Mouse (Mus musculus): ENCODE measurements around the gene Arhgap1.
A peak's percentile ranks its signal among the peaks of the same experiment; 100 is the strongest.

Arhgap1 gene

DNA sequence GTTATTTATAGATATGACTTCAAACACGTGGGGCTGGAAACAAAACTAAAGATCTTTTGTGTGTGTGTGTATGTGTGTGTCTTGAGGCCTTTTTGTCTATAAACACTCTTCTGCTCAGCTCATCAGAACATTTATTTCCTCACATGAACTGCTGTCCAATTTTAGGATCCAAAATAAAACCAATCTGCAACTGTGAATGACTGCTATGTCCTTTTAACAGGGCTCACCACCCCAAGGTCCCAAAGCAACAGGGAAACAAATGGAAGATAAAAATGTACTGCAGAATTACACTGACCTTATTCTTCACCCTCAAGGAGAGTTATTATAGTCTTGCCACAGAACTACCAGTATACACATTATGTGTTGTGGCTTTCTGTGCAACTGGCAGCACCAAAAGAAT, 49.6 kb downstream of the Arhgap1 start:
- DNase-seq (ENCODE audit: low spot score) = no peak

DNA sequence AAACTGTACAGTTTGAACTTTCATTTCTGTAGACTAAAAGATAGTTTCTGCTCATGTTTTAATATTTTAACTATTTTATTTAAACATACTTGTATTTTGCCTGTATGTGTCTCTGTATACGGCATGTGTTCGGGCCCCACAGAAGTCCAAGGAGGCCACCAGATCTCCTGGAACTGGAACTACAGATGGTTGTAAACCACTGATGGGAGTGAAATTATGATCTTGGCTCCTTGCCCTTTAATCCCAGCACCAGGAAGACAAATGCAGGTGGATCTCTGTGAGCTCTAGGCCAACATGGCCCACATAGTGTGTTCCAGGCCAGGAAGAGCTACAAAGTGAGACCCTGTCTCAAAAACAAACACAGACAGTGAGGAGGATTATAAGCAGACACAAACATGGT, 51.7 kb downstream of the Arhgap1 start:
- DNase-seq (ENCODE audit: low spot score) = no peak

DNA sequence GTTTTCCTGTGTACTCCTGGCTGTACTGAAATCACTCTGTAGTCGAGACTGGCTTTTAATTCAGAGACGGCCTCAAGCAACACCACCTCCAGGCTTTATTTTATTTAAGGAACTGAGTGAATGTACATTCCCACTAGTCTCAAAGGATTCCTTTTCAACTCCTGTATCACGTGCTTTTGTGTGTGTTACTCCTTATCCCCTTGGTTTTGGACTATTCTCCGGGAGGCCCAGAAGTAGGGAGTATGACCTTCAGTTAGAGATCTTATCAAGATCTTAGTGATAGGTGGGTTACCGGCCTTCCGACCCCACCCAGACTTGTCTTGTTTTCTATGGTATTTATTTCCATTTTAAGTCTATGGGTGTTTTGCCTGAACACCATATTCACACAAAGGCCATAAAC, 56.1 kb downstream of the Arhgap1 start:
- no peak for DNase-seq (ENCODE audit: low spot score)

DNA sequence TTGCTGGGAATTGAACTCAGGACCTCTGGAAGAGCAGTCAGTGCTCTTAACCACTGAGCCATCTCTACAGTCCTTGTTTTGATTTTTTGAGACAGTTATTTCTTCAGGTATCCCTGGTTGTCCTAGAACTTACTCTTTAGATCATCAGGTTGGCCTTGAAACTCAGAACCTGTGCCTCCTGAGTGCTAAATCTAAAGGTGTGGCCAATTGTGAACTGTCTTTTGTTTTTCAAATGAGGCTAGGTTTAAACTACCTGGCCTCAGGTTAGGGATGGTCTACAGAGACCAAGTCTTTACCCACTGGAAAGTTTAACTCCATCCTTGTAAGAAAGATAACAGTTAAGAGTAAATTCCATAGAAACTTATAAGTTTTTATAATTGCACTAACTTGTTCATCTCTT, 56.8 kb downstream of the Arhgap1 start:
- DNase-seq (ENCODE audit: low spot score) = no peak

DNA sequence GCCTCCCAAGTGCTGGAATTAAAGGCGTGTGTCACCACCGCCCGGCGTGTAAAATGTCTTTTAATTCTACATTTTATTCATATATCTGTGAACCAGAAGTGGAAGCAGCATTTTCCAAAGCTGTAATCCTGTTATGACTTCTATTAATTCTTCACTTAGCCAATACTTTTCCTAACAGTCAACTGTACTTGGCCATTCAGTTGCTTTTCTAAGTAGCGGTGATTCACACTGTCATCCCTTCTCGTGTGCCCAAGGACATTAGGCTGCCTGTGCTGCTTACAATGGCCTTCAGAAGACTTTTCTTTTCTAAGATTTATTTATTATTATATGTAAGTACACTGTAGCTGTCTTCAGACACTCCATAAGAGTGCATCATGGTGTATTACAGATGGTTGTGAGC, 58.7 kb downstream of the Arhgap1 start:
- no peak for DNase-seq (ENCODE audit: low spot score)

DNA sequence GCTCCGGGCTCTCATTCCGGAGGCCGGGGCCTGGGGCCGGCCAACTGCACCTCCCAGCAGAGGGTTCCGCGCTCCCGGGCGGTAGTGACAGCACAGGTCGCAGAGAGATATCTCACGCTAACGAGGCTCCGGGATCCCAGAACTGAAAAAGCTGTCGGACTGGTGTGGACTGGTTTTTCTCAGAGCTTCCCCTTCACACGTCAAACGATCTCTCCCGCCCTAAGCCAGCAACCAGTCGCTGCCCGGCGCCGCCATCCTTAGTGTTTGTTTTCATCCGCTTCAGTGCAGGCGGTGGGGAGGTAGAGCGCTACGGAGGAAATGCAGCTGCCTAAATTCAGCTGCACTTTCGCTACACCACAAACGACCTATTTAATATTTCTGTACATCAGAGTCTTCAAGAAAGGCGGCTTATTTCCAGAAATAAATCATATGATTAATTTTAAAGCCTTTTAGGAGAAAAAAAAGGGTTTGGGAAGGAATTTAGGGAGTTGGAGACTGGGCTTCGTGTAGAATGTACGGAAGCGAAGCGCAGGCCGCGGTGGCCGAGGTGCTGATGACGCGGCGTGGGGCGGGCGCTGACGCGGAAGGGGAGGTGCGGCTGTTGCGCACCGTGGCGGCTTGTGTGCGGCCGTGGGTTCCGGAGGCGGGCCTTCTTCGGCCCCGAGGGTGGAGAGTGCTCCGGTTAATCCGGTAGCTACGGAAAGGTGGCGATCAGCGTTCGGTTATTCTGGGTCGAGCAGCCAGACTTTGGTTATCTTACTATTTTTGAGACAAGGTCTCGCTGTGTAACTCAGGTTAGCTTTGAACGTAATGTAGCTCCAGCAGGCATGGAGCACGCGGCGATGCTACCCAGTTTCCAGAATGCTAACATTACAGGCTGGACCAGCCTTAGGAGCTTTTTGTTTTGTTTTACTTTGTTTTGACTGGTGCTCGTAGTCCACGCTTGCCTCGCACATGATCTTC, 60.9 kb downstream of the Arhgap1 start, which contains the start of the genes Atg13 and Harbi1:
Gene Atg13 (minus strand): TSS at position 305 of the 963 bp plus-strand sequence.
Gene Harbi1 (plus strand): TSS at position 581 of the 963 bp plus-strand sequence.
- peak; percentile 95 for DNase-seq (ENCODE audit: low spot score)

DNA sequence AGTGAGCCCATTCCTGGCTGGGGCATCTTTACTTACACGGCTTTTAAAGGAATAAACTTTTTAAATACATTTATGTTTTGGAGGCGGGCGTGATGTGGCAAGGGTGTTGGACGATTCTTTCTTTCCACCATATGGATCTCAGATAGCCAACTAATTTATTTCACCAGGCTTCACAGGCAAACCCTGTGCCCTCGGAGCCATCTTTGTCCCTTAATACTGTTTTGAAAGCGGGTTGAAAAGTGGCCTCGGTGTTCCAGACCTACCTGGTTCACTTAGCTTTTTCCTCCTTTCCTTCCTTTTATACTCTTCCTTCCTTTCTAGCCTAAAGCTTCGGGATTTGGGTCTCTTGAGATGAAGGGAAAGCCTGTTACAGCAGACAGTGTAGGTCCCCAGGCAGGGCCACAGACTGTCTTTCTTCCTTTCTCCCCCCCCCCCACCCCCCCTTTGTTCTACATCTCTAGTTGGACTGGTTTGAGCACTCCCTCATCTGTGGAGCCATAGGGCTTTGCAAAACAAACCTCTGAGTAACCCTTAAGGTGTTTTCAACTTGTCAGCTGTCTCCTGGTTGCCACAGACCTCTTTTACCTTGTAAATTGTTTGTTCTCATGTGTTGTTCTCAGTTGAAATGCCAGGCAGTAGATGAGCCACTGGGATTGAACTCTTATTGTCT, 61.7 kb downstream of the Arhgap1 start:
- no peak for DNase-seq (ENCODE audit: low spot score)

DNA sequence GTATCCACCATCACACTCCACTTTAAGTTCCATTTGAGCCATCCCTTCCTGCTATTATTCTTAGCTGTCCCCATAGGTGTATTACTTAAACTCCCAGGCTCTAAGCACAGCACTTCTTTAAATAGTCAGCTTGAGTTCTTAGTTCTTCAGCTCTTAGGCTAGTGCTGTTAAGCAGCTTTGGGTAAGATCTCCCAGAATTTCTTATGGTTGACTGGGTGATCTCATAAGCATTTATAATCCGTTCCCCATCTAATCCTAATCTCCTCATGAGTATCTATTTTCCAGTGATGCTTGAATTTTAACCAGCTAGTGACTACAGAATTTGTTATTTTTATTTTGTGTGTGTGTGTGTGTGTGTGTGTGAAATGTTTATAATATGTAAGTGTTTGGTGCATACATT, 65.3 kb downstream of the Arhgap1 start:
- no peak for DNase-seq (ENCODE audit: low spot score)

DNA sequence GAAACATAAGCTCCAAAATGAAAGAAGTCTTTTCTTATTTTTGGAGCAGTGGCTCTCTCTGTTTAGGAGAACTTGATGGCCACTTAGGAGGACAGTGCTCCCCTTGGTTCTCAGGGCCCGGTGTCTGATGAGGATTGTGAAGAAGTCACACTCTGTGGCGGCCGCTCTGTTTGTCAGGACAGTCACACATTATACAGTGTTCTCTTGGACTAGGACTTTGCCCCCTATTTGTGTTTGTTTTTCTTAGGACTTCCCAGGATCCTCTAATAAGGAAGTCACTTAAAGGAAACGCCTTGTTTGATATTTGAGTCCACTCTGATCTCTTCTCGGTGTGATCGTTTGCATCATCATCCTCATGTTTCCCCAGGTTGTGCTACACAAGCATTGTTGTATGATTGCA, 68.6 kb downstream of the Arhgap1 start:
- DNase-seq (ENCODE audit: low spot score) = no peak
